Mouse (Mus musculus): ENCODE data around the gene Emc4.

The Emc4 gene

DNA sequence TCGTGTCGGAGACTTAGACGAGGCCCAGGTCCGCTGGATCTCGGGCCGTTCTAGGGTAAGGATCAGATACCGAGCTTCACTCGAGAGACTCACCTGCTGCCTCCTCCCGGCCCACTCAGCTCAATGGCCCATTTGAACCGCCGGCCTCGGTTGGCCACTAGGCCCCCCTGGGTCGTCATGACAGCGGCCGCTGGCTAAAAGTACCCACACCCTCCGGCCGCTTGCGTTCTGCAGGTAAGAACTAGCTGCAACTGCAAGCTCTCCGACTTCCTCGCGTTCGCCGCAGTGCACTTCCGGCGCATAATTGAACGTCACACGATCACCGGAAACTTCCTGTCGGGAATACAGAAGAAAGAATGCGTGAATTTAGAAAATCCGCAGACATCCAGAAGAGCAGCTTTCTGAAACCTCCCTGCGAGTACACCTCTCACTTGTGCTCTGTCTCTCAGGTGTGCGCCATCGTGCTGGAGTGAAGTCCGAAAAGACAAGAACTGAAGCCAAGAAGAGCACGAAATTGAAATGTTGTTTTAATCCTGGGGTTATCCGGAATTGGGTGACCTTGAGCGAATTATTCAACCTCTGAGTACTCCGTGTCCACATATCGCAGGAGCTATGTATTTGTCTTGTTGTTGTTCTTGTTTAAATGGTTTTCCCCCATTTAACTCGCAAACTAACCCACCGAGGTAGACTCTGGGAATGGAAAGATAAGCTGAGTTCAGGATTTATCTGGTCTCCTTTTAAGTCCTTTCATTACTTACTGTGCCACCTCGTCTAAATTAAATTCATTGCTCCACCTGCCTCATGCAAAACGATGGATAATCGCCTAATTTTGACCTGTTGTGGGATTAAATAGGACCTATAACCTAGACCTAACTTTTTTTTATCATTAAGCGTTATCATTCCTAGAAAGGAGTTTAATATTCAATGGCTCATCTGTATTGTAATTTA, at the start of gene Emc4:
Emc4 (minus strand) TSS at position 302 of the 948 bp plus-strand sequence.
- peak; percentile 93 for DNase-seq (ENCODE audit: low read depth, low spot score)

DNA sequence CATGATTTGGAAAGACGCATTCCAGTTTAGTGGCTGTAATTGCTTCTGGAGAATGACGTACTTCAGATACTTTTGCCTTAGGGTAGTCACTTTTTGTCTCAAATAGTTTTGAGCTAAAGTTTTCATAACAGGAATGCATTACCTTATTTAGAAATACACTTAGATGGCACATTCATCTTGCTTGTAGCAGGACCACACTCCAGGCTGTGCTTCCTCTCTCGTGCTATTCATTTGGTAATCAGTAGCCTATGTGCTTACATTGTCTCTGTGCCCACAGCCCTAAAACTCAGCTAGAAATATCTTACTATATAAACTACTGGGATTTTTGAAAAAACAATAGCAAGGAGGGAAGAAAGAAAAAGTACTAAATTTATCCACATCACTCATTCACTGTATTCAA, 39.2 kb upstream of the Emc4 start:
- DNase-seq (ENCODE audit: low read depth, low spot score): no peak

DNA sequence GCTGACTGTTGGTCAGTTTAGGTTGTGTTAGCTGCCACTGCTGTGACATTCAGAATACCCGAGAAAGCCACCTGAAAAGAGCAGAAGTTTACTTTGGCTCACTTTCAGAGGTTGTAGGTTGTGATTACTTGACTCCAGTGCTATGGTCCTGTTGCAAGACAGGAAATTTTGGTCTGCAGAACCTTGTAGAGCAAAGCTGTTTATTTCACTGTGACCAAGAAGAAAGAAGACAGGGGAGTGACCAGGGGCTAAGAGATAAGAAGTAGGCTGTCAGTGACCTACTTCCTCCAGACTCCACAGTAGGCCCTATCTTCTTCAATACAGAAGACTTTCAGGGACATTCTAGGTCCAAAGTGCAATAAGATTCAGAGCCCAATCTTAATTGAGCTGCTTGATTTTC, 28.8 kb upstream of the Emc4 start:
- no peak for DNase-seq (ENCODE audit: low read depth, low spot score)

DNA sequence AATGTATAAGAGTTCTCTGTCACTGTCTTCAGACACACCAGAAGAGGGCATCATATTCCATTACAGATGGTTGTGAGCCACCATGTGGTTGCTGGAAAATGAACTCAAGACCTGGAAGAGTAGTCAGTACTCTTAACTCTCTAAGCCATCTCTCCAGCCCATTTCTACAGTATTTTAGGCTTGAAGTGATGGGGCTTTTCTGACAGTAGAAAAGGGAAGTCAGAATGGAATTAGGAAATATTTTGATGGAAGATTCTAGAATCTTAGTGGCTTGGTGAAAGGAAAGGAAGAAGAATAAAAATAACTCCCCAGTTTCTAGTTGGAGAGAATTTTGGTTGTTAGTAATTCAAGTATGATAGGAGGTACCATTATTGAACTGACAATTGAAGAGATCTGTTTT, 26.1 kb upstream of the Emc4 start:
- no peak for DNase-seq (ENCODE audit: low read depth, low spot score)

DNA sequence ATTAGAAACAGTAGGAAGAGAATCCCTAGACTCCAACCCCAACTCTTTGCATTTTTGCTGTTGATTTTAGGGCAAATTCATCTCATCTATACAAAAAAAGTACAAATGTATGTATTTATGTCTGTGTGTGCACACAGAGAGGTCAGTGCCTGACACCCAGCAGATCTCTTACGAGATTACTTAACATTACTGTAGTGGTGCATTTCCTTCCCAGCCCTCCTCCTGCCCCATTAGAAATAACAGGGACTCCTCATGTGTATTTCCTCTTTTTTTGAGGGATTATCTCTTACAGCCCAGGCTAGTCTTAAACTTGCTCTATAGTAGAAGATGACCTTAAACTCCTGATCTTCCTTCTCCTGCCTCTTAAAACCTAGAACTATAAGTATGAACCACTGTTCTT, 24.9 kb upstream of the Emc4 start:
- DNase-seq (ENCODE audit: low read depth, low spot score): no peak

DNA sequence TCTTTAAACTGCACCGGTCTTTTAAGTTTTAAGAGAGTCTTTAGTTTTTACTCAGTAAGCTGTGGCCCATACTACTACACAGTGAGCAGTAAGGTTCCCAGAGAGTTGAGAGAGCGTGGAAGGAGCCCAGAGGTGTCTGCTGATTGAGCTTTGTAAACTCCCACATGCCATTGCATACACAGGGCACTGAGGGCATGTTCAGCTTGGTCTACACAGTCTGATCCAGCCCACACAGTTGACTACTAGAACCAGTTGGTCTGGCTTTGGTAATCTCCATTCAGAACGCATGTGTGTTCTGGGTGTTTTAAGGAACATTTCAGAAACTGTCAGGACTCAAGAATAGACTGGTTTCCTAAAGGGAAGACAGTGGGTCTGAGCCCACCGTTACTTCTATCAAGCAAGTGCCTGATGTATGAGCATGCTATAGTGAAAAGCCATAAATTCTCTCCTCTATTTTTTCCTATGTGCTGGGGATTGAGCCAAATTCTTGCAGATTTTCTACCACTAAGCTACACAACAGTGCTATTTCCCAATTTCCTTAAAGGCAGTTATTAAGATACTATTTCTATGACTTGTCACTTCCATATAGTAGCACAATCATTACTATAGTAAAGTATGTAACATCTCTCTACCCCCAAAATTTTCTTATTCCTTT, 23.6 kb upstream of the Emc4 start:
- no peak for DNase-seq (ENCODE audit: low read depth, low spot score)

DNA sequence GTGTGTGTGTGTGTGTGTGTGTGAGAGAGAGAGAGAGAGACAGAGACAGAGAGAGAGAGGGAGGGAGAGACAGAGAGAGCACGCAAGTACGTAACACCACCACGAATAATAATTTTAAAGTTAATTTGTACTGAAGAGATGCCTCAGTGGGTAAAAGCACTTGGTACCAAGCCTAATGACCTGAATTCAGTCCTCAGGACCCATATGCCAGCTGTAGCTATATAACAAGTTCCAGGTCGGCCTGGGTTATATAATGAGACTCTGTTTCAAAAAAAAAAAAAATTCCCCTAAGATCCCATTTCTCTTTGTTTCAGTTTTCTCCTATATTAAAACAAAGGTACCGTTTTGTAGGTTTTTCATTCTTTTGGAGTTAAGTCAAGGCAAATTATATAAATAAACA, 23.0 kb upstream of the Emc4 start:
- DNase-seq (ENCODE audit: low read depth, low spot score): no peak

DNA sequence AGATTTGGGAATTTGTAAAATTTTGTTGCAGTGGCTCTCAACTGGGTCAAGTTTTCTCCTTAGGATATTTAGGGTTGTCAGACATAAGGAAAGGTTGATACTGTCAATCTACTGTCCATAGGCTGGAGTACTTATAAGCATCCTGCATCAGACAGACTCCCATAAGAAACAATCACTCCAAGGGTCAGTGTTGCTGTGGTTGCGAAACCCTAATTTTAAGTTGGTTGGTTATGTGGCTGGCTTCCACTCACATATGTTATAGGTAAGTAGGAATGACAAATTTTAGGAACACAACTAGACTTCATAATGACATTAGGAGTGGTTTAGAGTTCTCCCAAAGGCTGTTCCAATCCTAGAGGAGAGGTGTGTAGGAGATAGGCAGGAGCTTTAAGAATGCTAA, 13.4 kb upstream of the Emc4 start:
- DNase-seq (ENCODE audit: low read depth, low spot score): no peak

DNA sequence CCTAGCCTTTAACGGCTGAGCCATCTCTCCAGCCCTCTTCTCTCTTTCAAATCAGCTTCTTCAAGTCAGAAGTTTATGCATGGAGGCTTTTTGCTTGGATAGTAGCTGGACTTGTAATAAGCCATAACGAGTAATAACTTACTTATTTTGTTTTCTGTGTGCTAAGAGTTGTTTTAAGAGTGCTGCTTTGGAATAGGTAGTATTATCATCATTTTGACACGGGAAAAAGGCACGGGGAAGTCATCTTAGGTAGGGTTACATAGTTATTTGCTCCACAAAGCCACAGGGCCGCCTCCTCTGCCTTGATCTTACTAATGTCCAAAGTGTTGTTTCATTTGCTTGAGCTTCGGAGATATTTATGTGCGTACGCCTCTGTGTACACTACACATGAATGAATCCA, 12.3 kb upstream of the Emc4 start:
- peak; percentile 58 for DNase-seq (ENCODE audit: low read depth, low spot score)

DNA sequence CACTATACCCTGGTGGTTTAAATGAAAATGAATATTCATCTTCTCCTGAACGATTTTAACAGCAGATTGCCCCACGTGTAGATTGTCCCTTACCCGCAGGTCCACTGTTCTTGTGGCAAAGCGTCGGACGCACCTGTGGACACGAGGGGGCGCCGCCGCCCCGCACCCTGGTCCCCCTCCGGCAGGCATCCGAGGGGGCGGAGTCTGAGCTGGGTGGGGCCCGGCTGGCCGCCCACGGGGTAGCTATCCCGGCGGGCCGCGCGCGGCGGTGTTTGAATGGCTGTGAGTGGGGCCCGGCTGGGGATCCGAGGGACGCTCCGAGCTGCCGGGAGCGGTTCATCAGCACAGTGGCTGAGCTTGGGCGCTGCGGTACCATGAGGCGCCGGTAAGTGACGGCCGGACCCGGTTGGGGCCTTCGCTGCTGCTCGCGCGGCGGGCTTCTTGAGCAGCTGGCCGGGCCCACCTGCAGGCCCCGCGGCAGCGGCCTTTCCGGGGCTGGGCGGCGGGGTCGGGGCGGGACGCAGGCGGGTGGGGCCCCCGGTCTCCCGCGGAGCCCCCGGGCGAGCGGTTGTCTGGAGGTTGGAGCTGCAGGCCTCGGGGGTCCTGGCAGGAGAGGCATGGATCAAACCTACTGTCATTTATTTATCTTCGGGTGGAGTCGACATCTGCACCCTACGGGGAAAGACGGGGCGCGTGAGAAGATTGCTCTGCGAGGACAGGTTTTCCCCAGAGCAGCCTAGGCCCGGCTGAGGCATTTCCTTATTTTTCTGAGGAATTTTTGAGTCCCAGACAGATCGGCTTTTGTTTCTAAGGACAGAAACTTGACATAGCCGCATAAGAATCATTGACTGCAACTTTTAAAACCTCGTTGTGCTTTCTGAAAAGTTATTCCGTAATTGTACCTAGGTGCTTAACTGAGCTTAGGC, 11.4 kb upstream of the Emc4 start, which contains the start of gene Katnbl1:
Katnbl1 (plus strand) TSS at position 239 of the 926 bp plus-strand sequence.
- peak; percentile 96 for DNase-seq (ENCODE audit: low read depth, low spot score)

DNA sequence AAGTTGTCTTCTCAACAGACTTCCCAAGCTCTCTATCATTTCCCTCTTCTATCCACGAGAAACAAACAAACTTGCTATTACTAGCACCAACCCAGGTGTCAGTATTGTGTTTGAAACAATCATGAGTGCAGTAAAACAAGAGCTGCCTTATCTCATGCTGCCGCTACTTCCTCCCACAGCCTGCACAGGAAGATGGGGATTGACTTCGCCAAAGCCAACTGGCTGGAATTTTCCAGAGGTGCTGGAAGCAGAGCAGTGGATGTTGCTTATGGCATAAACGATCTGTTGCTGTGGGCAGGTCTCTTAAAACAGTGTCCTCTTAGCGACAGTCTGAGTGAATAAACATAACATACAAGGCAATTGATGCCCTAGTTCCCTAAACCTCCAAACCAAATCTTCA, 6.8 kb upstream of the Emc4 start:
- no peak for DNase-seq (ENCODE audit: low read depth, low spot score)

DNA sequence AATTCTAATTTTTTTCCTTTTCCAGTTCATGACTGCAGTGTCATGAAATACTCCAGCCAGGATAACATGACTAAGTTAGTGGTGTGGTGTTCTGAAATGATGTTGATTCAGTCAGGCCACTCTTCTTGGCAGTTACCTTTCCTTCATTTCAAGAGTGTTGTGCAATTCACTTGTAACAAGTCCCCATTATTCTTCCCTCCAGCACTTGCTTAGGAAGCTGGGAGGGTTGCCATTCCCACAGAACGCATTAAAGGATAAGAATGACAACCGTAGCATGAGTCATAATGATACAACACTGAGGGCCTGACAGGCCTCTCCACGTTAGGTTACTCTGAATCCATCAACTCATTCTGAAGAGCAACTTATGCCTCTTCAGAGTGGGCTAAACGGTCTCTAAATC, 5.3 kb upstream of the Emc4 start:
- DNase-seq (ENCODE audit: low read depth, low spot score): no peak

DNA sequence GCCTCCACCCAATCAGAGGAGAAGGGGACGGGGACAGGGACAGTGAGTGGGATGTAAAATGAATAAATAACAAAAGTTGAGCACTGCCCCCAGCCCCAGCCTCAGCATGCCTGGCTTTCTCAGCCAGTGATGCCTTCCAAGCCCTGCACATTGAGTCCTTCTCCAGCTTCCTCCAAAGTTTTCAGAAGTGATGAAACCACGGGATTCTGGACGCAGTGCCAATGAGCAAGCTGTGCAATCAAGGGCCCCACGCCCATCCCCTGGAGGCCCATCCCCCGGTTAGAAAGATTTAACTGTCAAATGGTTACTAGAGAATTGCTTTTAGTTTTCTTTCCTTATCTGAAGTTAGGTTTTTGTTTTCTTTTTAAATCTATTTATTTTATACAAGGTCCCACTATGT, 2.1 kb upstream of the Emc4 start:
- DNase-seq (ENCODE audit: low read depth, low spot score): no peak

DNA sequence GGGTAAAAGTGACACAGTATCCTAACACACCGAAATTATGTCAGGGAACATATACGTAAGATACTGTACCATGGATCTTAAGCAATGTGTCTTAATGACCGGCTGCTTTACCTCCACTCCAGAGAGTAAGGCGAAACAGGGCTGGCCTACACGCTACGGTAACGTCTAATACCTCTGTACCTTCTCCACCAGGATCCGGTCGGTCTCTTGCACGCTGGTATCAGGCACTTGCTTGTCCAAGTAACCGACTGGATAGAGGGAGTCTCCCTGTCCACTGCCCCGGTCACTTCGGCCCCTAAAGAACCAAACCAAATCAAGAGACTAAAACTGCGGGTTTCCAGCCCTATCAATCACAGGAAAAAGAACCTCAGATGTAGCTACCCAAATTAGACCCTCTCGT, 605 bp downstream of the Emc4 start:
- DNase-seq (ENCODE audit: low read depth, low spot score): peak; percentile 54

DNA sequence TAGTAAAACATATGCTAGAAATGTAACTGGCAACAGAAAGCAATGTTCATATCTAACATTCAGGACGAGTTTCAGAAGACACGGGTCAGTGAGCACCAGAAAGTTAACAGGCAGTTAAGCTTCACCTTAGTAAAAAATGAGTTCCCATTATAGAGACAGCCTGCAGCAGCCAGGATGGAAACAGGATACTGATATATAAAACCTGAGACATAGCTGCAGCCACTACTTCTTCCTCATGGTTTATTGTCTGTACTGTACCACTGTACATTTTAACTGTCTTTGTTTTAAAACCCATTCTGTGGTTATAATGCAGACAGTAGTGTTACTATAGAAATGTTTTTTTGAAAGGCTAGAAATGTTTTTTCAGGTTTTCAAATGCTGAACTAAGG, 7.1 kb downstream of the Emc4 start:
- DNase-seq (ENCODE audit: low read depth, low spot score): no peak

DNA sequence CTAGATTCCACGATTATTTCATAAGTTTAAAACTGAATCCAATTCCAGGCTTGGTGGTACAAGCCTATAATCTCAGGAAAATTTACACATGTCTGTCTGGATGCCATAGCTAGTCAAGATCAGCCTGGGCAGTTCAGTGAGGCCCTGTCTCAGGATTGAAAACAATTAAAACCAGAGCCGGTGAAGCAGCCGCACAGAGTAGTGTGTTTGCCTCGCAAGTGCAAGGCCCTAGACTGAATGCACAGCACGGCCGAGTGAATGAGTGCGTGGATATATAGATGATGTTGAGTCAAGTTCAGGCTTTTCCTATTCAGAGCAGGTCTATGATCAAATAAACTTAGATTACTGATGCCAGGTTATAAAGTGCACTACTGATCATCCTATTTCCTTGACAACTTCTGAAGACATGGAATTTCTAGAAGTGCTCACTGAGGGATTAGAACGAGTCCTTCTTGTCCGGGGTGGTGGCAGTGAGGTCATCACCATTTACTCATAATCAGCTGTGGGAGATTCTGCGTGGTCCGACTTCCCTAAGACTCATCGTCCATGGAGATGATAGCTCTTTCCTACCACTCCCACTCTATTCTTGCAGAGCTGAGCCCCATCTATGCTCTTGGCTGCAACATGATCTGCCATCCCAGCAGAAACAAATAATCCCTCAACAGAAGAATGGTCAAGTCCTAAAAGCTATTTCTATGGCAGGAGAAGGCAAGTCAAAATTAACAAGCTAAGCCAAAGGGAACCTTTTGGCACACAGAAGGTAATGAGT, 7.6 kb downstream of the Emc4 start:
- DNase-seq (ENCODE audit: low read depth, low spot score): no peak

DNA sequence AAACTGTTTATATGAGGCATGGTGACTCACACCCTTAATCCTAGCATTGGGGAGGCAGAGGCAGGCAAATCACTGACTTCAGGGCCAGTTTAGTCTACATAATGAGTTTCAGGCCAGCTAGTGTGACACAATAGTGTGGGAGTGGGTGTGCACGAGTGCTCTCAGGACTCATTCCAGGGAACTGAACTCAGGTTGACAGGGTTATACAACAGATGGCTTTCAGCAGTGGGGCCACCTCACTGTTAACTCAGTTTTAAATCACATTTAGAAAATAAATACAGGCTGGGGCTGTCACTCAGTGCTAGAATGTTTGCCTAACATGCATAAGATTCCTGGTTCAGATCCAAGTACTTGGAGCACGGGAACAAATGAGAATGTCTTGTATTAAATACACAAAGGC, 8.2 kb downstream of the Emc4 start:
- no peak for DNase-seq (ENCODE audit: low read depth, low spot score)

DNA sequence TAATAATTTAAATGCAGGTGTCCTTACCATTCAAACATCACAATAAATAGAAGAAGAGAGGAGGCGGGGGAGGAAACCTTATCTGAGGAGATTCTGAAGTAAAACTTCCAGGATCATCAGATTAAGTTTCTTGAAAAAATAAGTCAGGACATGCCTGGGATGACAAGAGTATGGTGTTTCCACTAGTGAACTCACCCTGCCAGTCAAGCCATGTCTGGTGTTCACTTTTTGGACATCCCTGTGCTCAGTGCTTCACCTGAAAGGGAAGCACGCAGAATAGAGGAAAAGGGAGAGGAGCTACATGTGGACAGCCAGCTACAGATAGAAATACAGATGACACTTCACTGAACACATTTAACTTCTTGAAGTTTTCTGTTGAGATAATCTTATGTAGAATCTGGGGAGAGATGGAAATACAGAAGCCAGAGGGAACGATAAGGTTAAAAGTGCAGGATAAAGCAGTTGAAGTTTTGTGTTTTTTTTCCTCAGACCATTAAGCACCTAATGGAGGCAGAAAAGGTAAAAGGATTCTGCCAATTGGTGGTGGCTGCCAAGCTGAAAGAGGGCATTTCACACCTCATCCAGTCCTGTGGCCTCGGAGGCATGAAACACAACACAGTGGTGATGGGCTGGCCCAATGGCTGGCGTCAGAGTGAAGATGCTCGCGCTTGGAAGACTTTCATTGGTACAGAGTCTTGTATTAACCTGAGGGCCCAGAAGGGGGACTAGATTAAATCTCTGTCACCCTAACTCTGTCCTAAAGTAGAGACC, 14.0 kb downstream of the Emc4 start:
- no peak for DNase-seq (ENCODE audit: low read depth, low spot score)

DNA sequence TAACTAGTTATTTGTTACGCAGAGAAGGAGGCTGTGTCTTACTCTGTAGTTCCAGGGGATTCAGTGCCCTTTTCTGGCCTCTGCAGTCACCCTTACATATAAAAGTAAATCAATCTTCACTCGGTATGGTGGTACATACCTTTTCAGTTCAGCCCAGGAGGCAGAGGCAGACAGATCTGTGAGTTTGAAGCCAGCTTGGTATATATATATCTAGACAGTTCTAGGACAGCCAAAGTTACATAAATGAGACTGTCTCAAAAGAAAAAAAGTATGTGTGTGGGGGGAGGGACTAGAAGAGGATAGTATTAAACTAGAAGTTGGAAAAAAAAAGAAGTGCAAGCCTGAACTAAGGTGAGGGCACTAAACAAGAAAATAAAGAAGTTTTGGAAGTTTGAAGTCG, 19.6 kb downstream of the Emc4 start:
- no peak for DNase-seq (ENCODE audit: low read depth, low spot score)

DNA sequence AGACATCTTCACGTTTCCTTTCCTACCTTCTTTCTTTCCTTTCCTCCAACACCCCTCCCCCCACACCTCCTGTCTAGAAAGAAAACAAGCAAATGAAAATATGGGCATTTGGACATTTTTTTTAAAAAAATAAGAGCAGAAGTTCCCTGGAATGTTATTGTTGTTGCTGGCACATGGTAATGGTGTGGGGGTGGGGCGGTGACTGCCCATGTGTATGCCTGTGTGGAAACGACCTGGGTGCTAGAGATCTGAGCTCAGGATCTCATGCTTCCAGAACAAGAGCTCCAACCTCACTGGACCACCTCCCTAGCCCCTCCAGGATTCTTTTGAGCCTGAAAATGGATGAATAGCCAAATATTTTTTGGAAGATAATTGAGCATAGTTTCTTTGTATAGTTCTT, 26.7 kb downstream of the Emc4 start:
- DNase-seq (ENCODE audit: low read depth, low spot score): no peak

Measured in A20 (cell line).